Mouse (Mus musculus) limb, embryonic 14.5 days (tissue): ENCODE data around the gene C2cd4c. TPM values are rescaled to one million over a fixed set of nuclear protein-coding genes. Genes with fewer than 3 reads are reported as not detected.

Experiments
- ATAC-seq: fragments of 200-750 bp; cut with Nextera tagmentation; 2 replicates; pipeline ENCODE4 v1.8.0; 2017; ENCODE audit warnings: low read depth, moderate number of reproducible peaks, moderate TSS enrichment; ENCODE audit not compliant: low FRiP score
- DNase-seq: peaks from one replicate; pipeline ENCODE4 v3.0.0-alpha.2; 2015; ENCODE audit warnings: low spot score
- H3K27ac ChIP-seq: fragments of 300-500 bp; sonication (generic); replicated peaks from 2 replicates; pipeline ENCODE4 v1.5.1; 2014; ENCODE audit warnings: low read depth, mild to moderate bottlenecking, low read length, moderate library complexity, mixed read lengths
- H3K27me3 ChIP-seq: fragments of 300-500 bp; sonication (generic); 2 replicates; pipeline ENCODE4 v1.6.1; 2014; ENCODE audit warnings: low read length, mixed read lengths; ENCODE audit not compliant: control insufficient read depth, insufficient read depth
- H3K36me3 ChIP-seq: fragments of 300-500 bp; sonication (generic); 2 replicates; pipeline ENCODE4 v1.6.1; 2014; ENCODE audit warnings: mild to moderate bottlenecking, low read length, moderate library complexity, mixed read lengths; ENCODE audit not compliant: control insufficient read depth, insufficient read depth
- H3K4me1 ChIP-seq: fragments of 300-500 bp; sonication (generic); 2 replicates; pipeline ENCODE4 v1.6.1; 2014; ENCODE audit warnings: antibody characterized with exemption, low read length, mixed read lengths; ENCODE audit not compliant: control insufficient read depth, insufficient read depth
- H3K4me2 ChIP-seq: fragments of 300-500 bp; sonication (generic); replicated peaks from 2 replicates; pipeline ENCODE4 v1.6.1; 2014; ENCODE audit warnings: low read depth, mild to moderate bottlenecking, low read length, moderate library complexity; ENCODE audit not compliant: severe bottlenecking
- H3K4me3 ChIP-seq: fragments of 300-500 bp; sonication (generic); replicated peaks from 2 replicates; pipeline ENCODE4 v1.5.1; 2014; ENCODE audit warnings: low read length
- H3K9ac ChIP-seq: fragments of 300-500 bp; sonication (generic); 2 replicates; pipeline ENCODE4 v1.6.1; 2014; ENCODE audit warnings: mild to moderate bottlenecking, low read depth, low read length, moderate library complexity; ENCODE audit not compliant: severe bottlenecking
- H3K9me3 ChIP-seq: fragments of 300-500 bp; sonication (generic); 2 replicates; pipeline ENCODE4 v1.6.1; 2016; ENCODE audit warnings: low read length; ENCODE audit not compliant: control insufficient read depth
- POLR2A ChIP-seq: fragments of 200-500 bp; IDR thresholded peaks from 2 replicates; pipeline ENCODE4 v1.8.0; 2012; ENCODE audit warnings: inconsistent platforms, mild to moderate bottlenecking, moderate library complexity, borderline replicate concordance; ENCODE audit not compliant: insufficient read depth, insufficient read length; ENCODE audit errors: extremely low read depth
- WGBS: fragments of 180-500 bp; shearing (Covaris S2); extraction: QIAGEN DNeasy Blood & Tissue Kit; methylation state at CpG from one replicate; pipeline ENCODE4 v1.1.7; 2014; 5-methylcytosine and 5-hydroxymethylcytosine counted together
- polyA plus RNA-seq, 2 experiments: library from polyadenylated mRNA; depleted of rRNA in 1 of 2; stranded (reverse) in 1 of 2; unstranded in 1 of 2; fragments of >200 nt; fragmentation: Nextera tagmentation in 1 of 2; extraction: Ambion mirVana in 1 of 2; gene quantifications; 2 replicates each; pipeline versions ENCODE4 v1.2.1 to v1.2.3; 2012 to 2014

The C2cd4c gene
- polyA plus RNA-seq, 2 experiments = 1.0 TPM; not detected in 1

- Histone ChIP-seq H3K4me1 (no peaks in the 10 kb centered on the region), H3K9ac (no peak overlapping the region), H3K27me3 (no peaks in the 10 kb centered on the region), H3K4me3 (no peak overlapping the region), H3K4me2 (no peak overlapping the region), H3K27ac (no peak overlapping the region), H3K9me3 (no peaks in the 10 kb centered on the region), H3K36me3 (no peaks in the 10 kb centered on the region)
- ATAC-seq (no peak), DNase-seq (no peak)
- WGBS = 85% methylated on average over 6 of the region's 6 CpGs
- TF ChIP-seq POLR2A = no peak
Measured at GRCm38 (mm10) chr10:79573611-79574010, 40.2 kb downstream of the C2cd4c start.

- Histone ChIP-seq H3K27ac (no peak overlapping the region), H3K27me3 (no peaks in the 10 kb centered on the region), H3K4me3 (no peak overlapping the region), H3K4me1 (no peaks in the 10 kb centered on the region), H3K4me2 (no peak overlapping the region), H3K36me3 (no peaks in the 10 kb centered on the region), H3K9ac (no peak overlapping the region), H3K9me3 (no peaks in the 10 kb centered on the region)
- no peak for TF ChIP-seq POLR2A
- ATAC-seq (no peak), DNase-seq (no peak)
- WGBS = 90% methylated on average over 2 of the region's 2 CpGs
Measured at GRCm38 (mm10) chr10:79571314-79571713, 42.5 kb downstream of the C2cd4c start.

- WGBS = 85% methylated on average over 5 of the region's 5 CpGs
- Histone ChIP-seq H3K36me3 (no peaks in the 10 kb centered on the region), H3K4me2 (no peak overlapping the region), H3K4me1 (no peaks in the 10 kb centered on the region), H3K27me3 (no peaks in the 10 kb centered on the region), H3K9ac (no peak overlapping the region), H3K4me3 (no peak overlapping the region), H3K27ac (no peak overlapping the region), H3K9me3 (no peaks in the 10 kb centered on the region)
- no peak for TF ChIP-seq POLR2A
- ATAC-seq = no peak
- no peak for DNase-seq
Measured at GRCm38 (mm10) chr10:79569921-79570320, 43.9 kb downstream of the C2cd4c start.

GRCm38 (mm10) chr10:79559716-79560115 is 54.1 kb downstream of the C2cd4c start:
- 91% methylated on average over 2 of the region's 2 CpGs for WGBS
- Histone ChIP-seq H3K27ac (no peak overlapping the region), H3K9ac (no peak overlapping the region), H3K9me3 (0 out of 2 replicates have a peak, but pooled peaks cover 4% of the 10 kb centered on the region), H3K36me3 (no peaks in the 10 kb centered on the region), H3K4me1 (no peaks in the 10 kb centered on the region), H3K4me2 (no peak overlapping the region), H3K27me3 (no peaks in the 10 kb centered on the region), H3K4me3 (no peak overlapping the region)
- TF ChIP-seq POLR2A = no peak
- no peak for DNase-seq
- no peak for ATAC-seq

- no peak overlapping the region for H3K4me3 ChIP-seq
- no peak overlapping the region for H3K27ac ChIP-seq
- no peak overlapping the region for H3K4me2 ChIP-seq
- H3K4me1 ChIP-seq = peaks cover 11% of the 10 kb centered on the region
- ATAC-seq (no peak), DNase-seq (no peak)
- no peaks in the 10 kb centered on the region for H3K9me3 ChIP-seq
- H3K9ac ChIP-seq = no peak overlapping the region
- H3K36me3 ChIP-seq = no peaks in the 10 kb centered on the region
- no peaks in the 10 kb centered on the region for H3K27me3 ChIP-seq
- WGBS = 95% methylated on average over 5 of the region's 5 CpGs
- no peak for TF ChIP-seq POLR2A
Measured at GRCm38 (mm10) chr10:79557496-79557895, 56.3 kb downstream of the C2cd4c start.

- no peak overlapping the region for H3K4me2 ChIP-seq
- TF ChIP-seq POLR2A = no peak
- DNase-seq (no peak), ATAC-seq (no peak)
- H3K27ac ChIP-seq = no peak overlapping the region
- WGBS = 85% methylated on average over 5 of the region's 5 CpGs
- no peak overlapping the region for H3K9ac ChIP-seq
- peaks cover 11% of the 10 kb centered on the region for H3K4me1 ChIP-seq
- no peaks in the 10 kb centered on the region for H3K36me3 ChIP-seq
- H3K9me3 ChIP-seq = no peaks in the 10 kb centered on the region
- no peaks in the 10 kb centered on the region for H3K27me3 ChIP-seq
- H3K4me3 ChIP-seq = no peak overlapping the region
Measured at GRCm38 (mm10) chr10:79556951-79557350, 56.9 kb downstream of the C2cd4c start.

Other genes with a start within 250 kb of the C2cd4c start
- gene Vmn2r83, start 145.3 kb downstream of the C2cd4c start, polyA plus RNA-seq (2012; rRNA removed) = not detected in 2 replicates
- not detected in 2 replicates for gene Vmn2r83, start 145.3 kb downstream of the C2cd4c start, polyA plus RNA-seq (2014; fragmentation: Nextera tagmentation; extraction: Ambion mirVana)
- gene Plpp2, start 80.2 kb downstream of the C2cd4c start, polyA plus RNA-seq (2012; rRNA removed) = 15.9 and 21.9 TPM in 2 replicates
- 26.1 and 27.7 TPM in 2 replicates for gene Plpp2, start 80.2 kb downstream of the C2cd4c start, polyA plus RNA-seq (2014; fragmentation: Nextera tagmentation; extraction: Ambion mirVana)
- 162 and 237 TPM in 2 replicates for gene Mier2, start 58.8 kb downstream of the C2cd4c start, polyA plus RNA-seq (2012; rRNA removed)
- gene Mier2, start 58.8 kb downstream of the C2cd4c start, polyA plus RNA-seq (2014; fragmentation: Nextera tagmentation; extraction: Ambion mirVana) = 56.5 and 69.8 TPM in 2 replicates
- not detected in 2 replicates for gene Theg, start 26.7 kb downstream of the C2cd4c start, polyA plus RNA-seq (2012; rRNA removed)
- not detected in 2 replicates for gene Theg, start 26.7 kb downstream of the C2cd4c start, polyA plus RNA-seq (2014; fragmentation: Nextera tagmentation; extraction: Ambion mirVana)
- gene Shc2, start 23.9 kb upstream of the C2cd4c start, polyA plus RNA-seq (2012; rRNA removed) = 30.2 and 33.0 TPM in 2 replicates
- 9.0 and 10.1 TPM in 2 replicates for gene Shc2, start 23.9 kb upstream of the C2cd4c start, polyA plus RNA-seq (2014; fragmentation: Nextera tagmentation; extraction: Ambion mirVana)
- gene Odf3l2, start 31.7 kb upstream of the C2cd4c start, polyA plus RNA-seq (2012; rRNA removed) = 0.14 and 0.22 TPM in 2 replicates
- 0.15 TPM in 1 of 2 replicates, not detected in the other for gene Odf3l2, start 31.7 kb upstream of the C2cd4c start, polyA plus RNA-seq (2014; fragmentation: Nextera tagmentation; extraction: Ambion mirVana)
- 5.0 and 8.4 TPM in 2 replicates for gene Madcam1, start 50.5 kb upstream of the C2cd4c start, polyA plus RNA-seq (2012; rRNA removed)
- 8.2 and 11.5 TPM in 2 replicates for gene Madcam1, start 50.5 kb upstream of the C2cd4c start, polyA plus RNA-seq (2014; fragmentation: Nextera tagmentation; extraction: Ambion mirVana)
- 44.6 and 57.4 TPM in 2 replicates for gene Tpgs1, start 55.3 kb upstream of the C2cd4c start, polyA plus RNA-seq (2012; rRNA removed)
- 66.0 and 67.0 TPM in 2 replicates for gene Tpgs1, start 55.3 kb upstream of the C2cd4c start, polyA plus RNA-seq (2014; fragmentation: Nextera tagmentation; extraction: Ambion mirVana)
- 138 and 156 TPM in 2 replicates for gene Cdc34, start 68.2 kb upstream of the C2cd4c start, polyA plus RNA-seq (2012; rRNA removed)
- 106 and 110 TPM in 2 replicates for gene Cdc34, start 68.2 kb upstream of the C2cd4c start, polyA plus RNA-seq (2014; fragmentation: Nextera tagmentation; extraction: Ambion mirVana)
- gene Gzmm, start 75.0 kb upstream of the C2cd4c start, polyA plus RNA-seq (2012; rRNA removed) = 1.1 and 1.4 TPM in 2 replicates
- 0.66 and 0.82 TPM in 2 replicates for gene Gzmm, start 75.0 kb upstream of the C2cd4c start, polyA plus RNA-seq (2014; fragmentation: Nextera tagmentation; extraction: Ambion mirVana)
- gene Bsg, start 90.5 kb upstream of the C2cd4c start, polyA plus RNA-seq (2012; rRNA removed) = 763 and 866 TPM in 2 replicates
- gene Bsg, start 90.5 kb upstream of the C2cd4c start, polyA plus RNA-seq (2014; fragmentation: Nextera tagmentation; extraction: Ambion mirVana) = 805 and 825 TPM in 2 replicates
- 0.70 and 1.3 TPM in 2 replicates for gene Hcn2, start 102.6 kb upstream of the C2cd4c start, polyA plus RNA-seq (2012; rRNA removed)
- gene Hcn2, start 102.6 kb upstream of the C2cd4c start, polyA plus RNA-seq (2014; fragmentation: Nextera tagmentation; extraction: Ambion mirVana) = 0.18 and 0.21 TPM in 2 replicates
- 64.1 and 75.3 TPM in 2 replicates for gene Polrmt, start 132.6 kb upstream of the C2cd4c start, polyA plus RNA-seq (2012; rRNA removed)
- 33.4 and 36.6 TPM in 2 replicates for gene Polrmt, start 132.6 kb upstream of the C2cd4c start, polyA plus RNA-seq (2014; fragmentation: Nextera tagmentation; extraction: Ambion mirVana)
- gene Fgf22, start 141.1 kb upstream of the C2cd4c start, polyA plus RNA-seq (2012; rRNA removed) = 0.13 and 0.22 TPM in 2 replicates
- 0.21 and 0.80 TPM in 2 replicates for gene Fgf22, start 141.1 kb upstream of the C2cd4c start, polyA plus RNA-seq (2014; fragmentation: Nextera tagmentation; extraction: Ambion mirVana)
- 176 and 229 TPM in 2 replicates for gene Rnf126, start 152.9 kb upstream of the C2cd4c start, polyA plus RNA-seq (2012; rRNA removed)
- 100 and 103 TPM in 2 replicates for gene Rnf126, start 152.9 kb upstream of the C2cd4c start, polyA plus RNA-seq (2014; fragmentation: Nextera tagmentation; extraction: Ambion mirVana)
- gene Fstl3, start 163.2 kb upstream of the C2cd4c start, polyA plus RNA-seq (2012; rRNA removed) = 11.6 and 14.7 TPM in 2 replicates
- gene Fstl3, start 163.2 kb upstream of the C2cd4c start, polyA plus RNA-seq (2014; fragmentation: Nextera tagmentation; extraction: Ambion mirVana) = 9.0 and 9.5 TPM in 2 replicates
- 0.04 and 0.06 TPM in 2 replicates for gene Prss57, start 176.9 kb upstream of the C2cd4c start, polyA plus RNA-seq (2012; rRNA removed)
- gene Prss57, start 176.9 kb upstream of the C2cd4c start, polyA plus RNA-seq (2014; fragmentation: Nextera tagmentation; extraction: Ambion mirVana) = not detected in 2 replicates
- gene Palm, start 179.5 kb upstream of the C2cd4c start, polyA plus RNA-seq (2012; rRNA removed) = 55.8 and 72.7 TPM in 2 replicates
- gene Palm, start 179.5 kb upstream of the C2cd4c start, polyA plus RNA-seq (2014; fragmentation: Nextera tagmentation; extraction: Ambion mirVana) = 76.2 and 83.8 TPM in 2 replicates
- gene Misp, start 207.0 kb upstream of the C2cd4c start, polyA plus RNA-seq (2012; rRNA removed) = 0.41 and 0.50 TPM in 2 replicates
- 0.54 and 1.2 TPM in 2 replicates for gene Misp, start 207.0 kb upstream of the C2cd4c start, polyA plus RNA-seq (2014; fragmentation: Nextera tagmentation; extraction: Ambion mirVana)
- 536 and 644 TPM in 2 replicates for gene Ptbp1, start 240.4 kb upstream of the C2cd4c start, polyA plus RNA-seq (2012; rRNA removed)
- 262 and 279 TPM in 2 replicates for gene Ptbp1, start 240.4 kb upstream of the C2cd4c start, polyA plus RNA-seq (2014; fragmentation: Nextera tagmentation; extraction: Ambion mirVana)